Comparison of ENCODE assay signal across 10 mouse cellular contexts in the genomic region with DNA sequence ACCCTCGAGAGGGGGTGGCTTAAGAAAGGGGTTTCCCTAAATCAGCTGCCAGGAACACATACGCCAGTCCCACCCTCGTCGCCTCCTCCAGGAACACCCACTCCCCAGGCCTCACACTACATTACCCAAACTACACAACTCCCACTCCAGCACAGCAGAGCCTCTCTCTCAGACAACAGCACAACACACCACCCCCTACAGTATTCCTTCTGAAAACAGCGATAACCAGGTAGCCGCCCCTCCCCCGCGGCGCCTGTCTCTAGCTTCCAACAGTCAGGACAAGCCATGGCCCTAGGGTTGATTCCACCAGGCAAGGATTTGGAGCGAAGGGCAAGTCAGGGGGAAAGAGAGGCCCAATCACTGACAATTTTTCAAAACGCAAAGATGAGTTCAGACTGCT. TPM values are rescaled to one million over a fixed set of nuclear protein-coding genes. Genes with fewer than 3 reads are reported as not detected.
DNase-seq lines count a peak whose midpoint lies in the region; ATAC-seq lines count a peak whose summit lies in the region.
"Had no signal": no experiment of that assay in that cellular context is flagged by ENCODE, and none has a peak within 500 bp of the region (broad histone marks: within the 10 kb centered on the region; RNA-seq: fewer than 3 reads in every experiment).

No protein-coding gene starts in this region.

- DNase-seq in left cerebral cortex, adult 18-20 months (ENCODE audit: low spot score in 2 of 2): peak; percentile 29 to 54
- no peak for DNase-seq in left cerebral cortex, adult 11 months (ENCODE audit: low spot score)
- peak; percentile 30 to 33 for DNase-seq in layer of hippocampus, adult 8-10 months (ENCODE audit: low spot score in 2 of 2)
- DNase-seq in urinary bladder, postnatal 14 days (ENCODE audit: low spot score): no peak
- DNase-seq in gastrocnemius, postnatal 25 days: no peak

- no peaks in the 10 kb centered on the region for H3K36me3 ChIP-seq in embryonic facial prominence, embryonic 13.5 days
- H3K36me3 ChIP-seq in midbrain, embryonic 12.5 days: no peaks in the 10 kb centered on the region

- H3K27ac ChIP-seq in embryonic facial prominence, embryonic 13.5 days: no peak overlapping the region
- H3K27ac ChIP-seq in midbrain, embryonic 12.5 days (replicated peaks): peak overlapping the region; percentile 83

- H3K4me1 ChIP-seq in embryonic facial prominence, embryonic 13.5 days: peaks cover 14% of the 10 kb centered on the region; the same call in 1 of the 2 replicates
- peaks cover 19% of the 10 kb centered on the region for H3K4me1 ChIP-seq in midbrain, embryonic 12.5 days

- H3K4me3 ChIP-seq in embryonic facial prominence, embryonic 13.5 days: peak overlapping the region; percentile 72
- H3K4me3 ChIP-seq in midbrain, embryonic 12.5 days: peak overlapping the region; percentile 85

- no peak overlapping the region for H3K9ac ChIP-seq in embryonic facial prominence, embryonic 13.5 days
- H3K9ac ChIP-seq in midbrain, embryonic 12.5 days (replicated peaks): peak overlapping the region; percentile 77

- peak overlapping the region; percentile 99 for H3K4me2 ChIP-seq in embryonic facial prominence, embryonic 13.5 days
- peak overlapping the region; percentile 79 for H3K4me2 ChIP-seq in midbrain, embryonic 12.5 days (replicated peaks)

- no peak for ATAC-seq in embryonic facial prominence, embryonic 13.5 days (ENCODE audit: insufficient number of reproducible peaks, insufficient read depth, low FRiP score, low TSS enrichment, low read depth)
- peak; percentile 68 for ATAC-seq in midbrain, embryonic 12.5 days (ENCODE audit: low FRiP score, low read depth)
- no peak for ATAC-seq in granulocyte monocyte progenitor cell, adult 5-6 weeks (replicated peaks; ENCODE audit: poor library complexity, severe bottlenecking)
- ATAC-seq: Patski had no signal

- H3K9me3 ChIP-seq in embryonic facial prominence, embryonic 13.5 days: no peaks in the 10 kb centered on the region
- H3K9me3 ChIP-seq in midbrain, embryonic 12.5 days: no peaks in the 10 kb centered on the region

- WGBS in embryonic facial prominence, embryonic 13.5 days: 6% methylated on average over 11 of the region's 11 CpGs
- WGBS in midbrain, embryonic 12.5 days: 6% methylated on average over 11 of the region's 11 CpGs

- peaks cover 40% of the 10 kb centered on the region for H3K27me3 ChIP-seq in embryonic facial prominence, embryonic 13.5 days
- peaks cover 3% of the 10 kb centered on the region; the same call in 1 of the 2 replicates for H3K27me3 ChIP-seq in midbrain, embryonic 12.5 days

RNA-seq across cellular contexts. Expression of a gene that starts 1.7 kb away (rescaled TPM):
- 1,000 to 10,000 TPM; 1,342 to 1,442 TPM for total RNA-seq in left cerebral cortex, adult 18-20 months (2021)
- polyA plus RNA-seq in embryonic facial prominence, embryonic 13.5 days (2015; fragmentation: Nextera tagmentation; extraction: Ambion mirVana): 41.0 and 43.8 TPM in 2 replicates
- 1,000 to 10,000 TPM; 1,208 to 1,335 (median 1,272) TPM for total RNA-seq in layer of hippocampus, adult 8-10 months (2022)
- 659 and 730 TPM in 2 replicates for polyA plus RNA-seq in midbrain, embryonic 12.5 days (2016; fragmentation: Nextera tagmentation; extraction: Ambion mirVana)
- total RNA-seq in gastrocnemius, postnatal 25 days (2021): 1 to 10 TPM in 1 of 2 experiments, under 1 TPM in 1; 0.87 to 1.6 TPM
- total RNA-seq in granulocyte monocyte progenitor cell, adult 5-6 weeks (2014; fragmentation: Nextera tagmentation): not detected in 2 replicates
- not detected in 2 replicates for total RNA-seq in granulocyte monocyte progenitor cell, adult 5-6 weeks (2017)
- total RNA-seq: hematopoietic stem cell, adult 5-6 weeks had no signal

RNA-seq across cellular contexts. Expression of a gene that starts 34.5 kb away (rescaled TPM):
- total RNA-seq in left cerebral cortex, adult 18-20 months (2021): 1 to 10 TPM; 1.9 to 2.2 TPM
- polyA plus RNA-seq in embryonic facial prominence, embryonic 13.5 days (2015; fragmentation: Nextera tagmentation; extraction: Ambion mirVana): 0.93 and 2.0 TPM in 2 replicates
- total RNA-seq in layer of hippocampus, adult 8-10 months (2022): 1 to 10 TPM; 2.0 to 4.9 (median 4.0) TPM
- polyA plus RNA-seq in midbrain, embryonic 12.5 days (2016; fragmentation: Nextera tagmentation; extraction: Ambion mirVana): 2.9 and 3.1 TPM in 2 replicates
- under 1 TPM in 1 of 2 experiments, not detected in 1; 0.13 TPM for total RNA-seq in gastrocnemius, postnatal 25 days (2021)
- 0.36 TPM in 1 of 2 replicates, not detected in the other for total RNA-seq in granulocyte monocyte progenitor cell, adult 5-6 weeks (2014; fragmentation: Nextera tagmentation)
- 0.41 and 0.52 TPM in 2 replicates for total RNA-seq in granulocyte monocyte progenitor cell, adult 5-6 weeks (2017)
- polyA plus RNA-seq: Patski had no signal

Comparison
In these comparisons a context has a peak if more than half of its experiments do, and no peak if none do; other contexts are left out.
1. DNase-seq: peak in left cerebral cortex, adult 18-20 months (2 of 2) and layer of hippocampus, adult 8-10 months (2 of 2); none in left cerebral cortex, adult 11 months (single experiment), urinary bladder, postnatal 14 days (single experiment) and gastrocnemius, postnatal 25 days (single experiment).
2. RNA of a gene that starts 1.7 kb away (total RNA-seq): 1,342 to 1,442 TPM in left cerebral cortex, adult 18-20 months and 1,208 to 1,335 TPM in layer of hippocampus, adult 8-10 months; 0.87 to 1.6 TPM in gastrocnemius, postnatal 25 days and not detected in granulocyte monocyte progenitor cell, adult 5-6 weeks; every median in the first group is over 100 times any median in the second.